Mouse (Mus musculus): ENCODE data around the gene Apol8. TPM values are rescaled to one million over a fixed set of nuclear protein-coding genes. Genes with fewer than 3 reads are reported as not detected.
"Not testable (repeated sequence)": the region's sequence is repeated elsewhere in the genome, so short reads cannot be mapped to it uniquely, and the experiment has no call there.

Gene Apol8
- total and polyA plus RNA-seq, 3 experiments: not detected

DNA sequence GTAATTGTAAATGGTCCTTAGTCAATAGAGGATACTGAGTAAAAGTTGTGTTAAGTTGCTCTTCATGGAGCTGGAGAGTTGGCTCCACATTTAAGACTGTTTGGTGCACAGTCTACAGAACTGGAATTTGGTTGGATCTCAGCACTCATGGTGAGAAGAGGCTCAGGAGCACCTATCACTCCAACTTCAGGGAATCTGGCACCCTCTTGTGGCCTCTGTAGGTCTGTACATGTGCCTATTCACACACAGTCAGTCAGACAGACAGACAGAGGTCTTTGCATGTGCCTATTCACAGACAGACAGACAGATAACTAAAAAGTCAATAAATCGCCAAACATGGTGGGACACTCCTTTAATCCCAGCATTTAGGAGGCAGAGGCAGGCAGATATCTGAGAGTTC, 6.3 kb downstream of the Apol8 start:
- DNase-seq: peak; percentile 49

DNA sequence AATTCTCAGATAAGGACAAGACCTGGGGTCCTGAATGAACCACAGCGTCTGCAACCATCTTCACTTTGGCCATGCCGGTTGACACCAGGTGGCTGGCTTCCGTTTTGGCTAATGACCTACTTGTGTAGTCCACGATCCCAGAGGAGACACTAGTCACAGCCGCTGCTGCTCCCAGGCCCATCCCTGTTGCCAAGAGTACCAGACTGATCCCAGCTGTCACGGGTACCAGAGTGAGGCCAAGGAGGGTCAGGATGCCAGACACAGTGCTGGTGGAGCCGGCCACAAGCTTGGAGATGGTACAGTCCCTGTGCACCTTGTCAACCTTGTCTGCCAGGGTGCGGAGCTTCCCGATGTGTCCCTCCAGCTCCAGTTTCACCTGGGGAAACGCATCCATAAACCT, 7.1 kb downstream of the Apol8 start:
- no peak for DNase-seq

DNA sequence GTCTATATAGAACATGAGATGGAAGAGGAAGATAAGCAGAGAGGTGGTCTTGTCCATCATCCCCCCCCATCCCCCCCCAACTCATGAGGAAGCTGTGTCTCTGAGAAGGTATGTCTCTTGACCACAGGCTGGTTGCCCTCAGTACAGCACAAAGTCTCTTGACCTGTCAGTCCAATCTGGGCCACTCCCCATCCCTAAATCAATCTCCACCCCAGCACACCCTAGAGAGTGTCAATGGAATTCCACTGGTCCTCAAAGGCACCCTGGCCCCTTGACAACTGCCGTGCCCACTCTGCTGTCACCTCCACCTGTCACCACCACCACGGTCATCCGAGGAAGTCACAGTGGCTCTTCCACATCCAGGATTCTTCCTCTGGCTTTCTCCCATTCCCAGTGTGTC, 8.4 kb downstream of the Apol8 start:
- DNase-seq: no peak

DNA sequence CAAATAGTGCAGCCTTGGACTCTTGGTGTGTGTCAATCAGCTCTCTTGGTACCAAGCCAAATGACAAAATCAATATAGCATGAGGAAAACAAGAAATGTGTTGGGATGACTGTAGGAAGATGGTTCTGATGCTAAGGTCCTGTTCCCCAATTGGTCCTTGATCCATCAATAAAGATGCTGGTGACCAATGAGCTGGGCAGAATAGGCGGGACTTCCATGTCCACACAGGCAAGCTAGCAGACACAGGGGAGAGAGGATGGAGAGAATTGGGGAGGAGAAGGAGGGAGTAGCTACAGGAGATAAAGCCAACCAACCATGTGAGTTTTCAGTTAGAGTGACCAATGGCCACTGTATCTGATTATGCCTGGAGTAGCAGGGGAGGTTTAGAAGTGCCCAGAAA, 10.5 kb downstream of the Apol8 start:
- no peak for DNase-seq

DNA sequence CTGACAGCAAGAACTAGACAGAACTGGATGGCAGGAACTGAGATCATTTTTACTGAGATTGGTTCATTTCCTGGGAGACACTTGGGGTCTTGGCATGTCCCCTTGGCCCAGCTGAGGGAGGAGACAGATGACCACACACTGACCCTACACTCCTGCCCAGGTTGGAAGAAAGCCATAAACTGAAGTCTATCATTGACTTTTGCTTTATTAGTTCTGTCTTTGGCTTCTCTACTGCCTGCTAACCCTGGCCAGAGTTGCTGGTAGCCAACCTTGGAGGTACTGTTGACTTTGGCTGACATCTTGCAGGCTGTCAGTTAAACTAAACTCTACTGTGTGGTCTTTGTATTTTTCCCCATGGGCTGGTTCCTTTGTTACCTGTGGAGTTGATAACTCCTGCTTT, 11.7 kb downstream of the Apol8 start:
- no peak for DNase-seq

DNA sequence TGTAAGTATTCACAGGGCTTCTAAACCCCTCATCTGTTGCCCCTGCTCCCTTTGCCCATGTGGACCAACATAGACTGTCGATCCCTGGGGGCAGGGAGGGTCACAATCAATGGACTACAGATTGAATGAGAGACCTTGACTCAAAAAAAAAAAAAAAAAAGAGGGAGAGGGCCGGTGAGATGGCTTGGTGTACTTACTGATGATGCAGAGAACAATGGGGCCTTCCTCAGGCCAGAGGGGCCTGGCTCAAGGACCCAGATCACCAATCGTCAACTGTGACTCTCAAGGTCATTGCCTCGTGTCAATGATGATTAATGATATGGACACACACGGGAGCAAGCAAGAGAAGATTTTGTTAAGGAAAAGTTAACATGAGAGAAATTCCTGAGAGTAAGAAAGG, 12.2 kb downstream of the Apol8 start:
- DNase-seq: no peak

DNA sequence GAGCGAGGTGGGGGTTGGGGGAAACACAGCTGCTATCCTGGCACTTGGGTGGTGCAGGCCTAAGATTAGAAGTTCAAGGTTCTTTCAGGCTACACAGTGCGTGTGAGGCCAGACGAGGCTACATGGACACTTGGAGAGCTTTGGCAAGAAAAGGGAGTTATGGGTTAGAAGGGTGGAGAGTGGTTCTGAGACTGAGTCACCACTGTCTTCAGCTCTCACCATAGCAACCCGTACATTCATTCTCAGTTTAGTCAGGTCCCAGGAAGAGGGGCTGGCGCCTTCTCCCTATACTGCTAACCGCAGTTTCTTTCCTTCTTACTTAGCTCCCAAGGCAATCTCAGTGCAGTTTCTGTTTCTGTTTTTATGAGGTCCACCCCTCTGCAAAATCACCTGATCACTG, 15.2 kb downstream of the Apol8 start:
- not testable (repeated sequence) for DNase-seq

DNA sequence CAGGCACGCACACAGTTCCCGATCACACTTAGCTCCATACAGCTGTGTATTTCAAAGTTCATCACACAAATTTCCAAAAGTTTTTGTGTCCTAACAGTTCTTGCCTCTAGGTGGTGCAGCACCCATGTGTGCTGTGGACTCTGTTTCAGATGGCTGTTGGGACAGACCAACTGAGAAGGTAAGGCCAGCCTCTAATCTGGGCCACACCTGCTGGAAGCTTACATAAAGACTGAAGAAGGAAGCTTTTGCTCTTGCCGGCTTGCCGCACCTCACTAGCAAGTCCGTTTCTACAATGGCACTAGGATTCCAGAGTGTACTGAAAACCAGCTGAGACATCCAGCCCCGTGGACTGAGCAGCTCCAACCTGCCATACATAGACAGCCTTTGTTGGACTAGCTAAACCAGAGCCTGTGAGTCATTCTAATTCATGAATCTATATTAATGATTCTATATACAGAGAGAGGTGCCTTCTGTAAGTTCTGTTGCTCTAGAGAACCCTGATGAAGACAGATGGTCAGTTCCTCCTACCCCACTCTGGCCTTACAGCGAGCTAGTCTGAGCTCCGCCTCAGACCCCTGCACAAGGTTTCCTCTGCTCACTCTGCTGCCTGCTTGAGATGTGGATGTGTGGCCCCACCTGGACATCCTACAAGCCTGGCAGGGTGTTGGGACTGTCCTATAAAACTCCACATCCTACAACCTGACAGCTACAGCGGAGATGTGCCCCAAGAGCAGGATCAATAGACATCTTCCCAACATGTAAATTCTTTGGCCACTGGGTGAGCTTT, 16.1 kb downstream of the Apol8 start:
- no peak for DNase-seq

DNA sequence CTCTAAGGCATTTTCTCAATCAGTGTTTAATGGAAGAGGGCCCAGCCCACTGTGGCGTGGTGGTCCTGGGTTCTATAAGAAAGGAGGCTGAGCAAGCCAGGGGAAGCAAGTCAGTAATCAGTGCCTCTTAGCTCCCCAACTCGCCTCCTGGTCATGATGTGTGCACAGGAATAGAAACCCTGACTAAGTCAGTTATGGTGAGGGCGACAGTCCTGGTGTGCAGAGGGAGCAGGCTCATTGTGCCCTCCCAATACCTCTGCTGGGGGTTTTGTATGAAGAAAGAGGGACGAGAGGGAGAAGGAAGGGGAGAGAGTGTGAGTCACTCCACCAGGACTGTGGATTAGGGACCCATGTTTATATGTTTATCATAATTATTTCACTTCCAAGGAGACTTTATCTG, 22.9 kb downstream of the Apol8 start:
- DNase-seq: not testable (repeated sequence)

DNA sequence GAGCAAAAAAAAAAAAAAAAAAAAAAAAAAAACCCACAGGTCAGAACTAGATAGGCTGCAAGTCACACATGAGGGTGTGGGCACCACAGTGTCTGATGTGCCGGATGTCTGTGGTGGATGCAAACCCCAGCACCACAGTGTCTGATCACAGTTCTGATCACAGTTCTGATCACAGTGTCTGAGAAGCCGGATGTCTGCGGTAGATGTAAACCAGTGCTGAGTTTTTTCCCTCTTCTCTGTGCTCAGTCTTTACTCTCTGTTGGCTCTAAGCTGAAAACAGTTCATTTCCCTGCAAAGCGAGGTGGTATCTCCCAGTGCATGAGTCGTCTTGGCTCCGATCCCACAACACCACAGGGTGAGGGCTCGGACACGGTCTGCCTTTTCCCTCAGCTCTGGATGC, 23.4 kb downstream of the Apol8 start:
- not testable (repeated sequence) for DNase-seq

DNA sequence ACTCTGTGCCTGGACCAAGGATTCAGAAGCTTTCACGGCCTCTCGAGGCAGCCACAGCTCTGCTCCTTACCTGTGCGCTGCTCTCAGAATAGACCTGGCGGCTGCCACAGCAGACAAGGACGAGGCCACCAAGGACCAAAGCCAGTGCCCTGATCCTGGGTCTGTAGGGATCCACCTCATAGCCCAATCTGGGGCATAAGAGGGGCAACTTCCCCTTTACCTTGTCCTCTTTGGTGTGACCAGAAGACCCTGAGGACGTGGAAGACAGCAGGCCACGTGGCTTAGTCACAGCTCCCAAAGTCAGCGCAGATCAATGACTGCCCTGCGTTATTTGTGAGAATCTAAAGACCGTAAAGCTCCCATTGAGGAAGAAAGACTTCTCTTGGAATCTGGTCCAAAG, 24.0 kb downstream of the Apol8 start:
- not testable (repeated sequence) for DNase-seq

DNA sequence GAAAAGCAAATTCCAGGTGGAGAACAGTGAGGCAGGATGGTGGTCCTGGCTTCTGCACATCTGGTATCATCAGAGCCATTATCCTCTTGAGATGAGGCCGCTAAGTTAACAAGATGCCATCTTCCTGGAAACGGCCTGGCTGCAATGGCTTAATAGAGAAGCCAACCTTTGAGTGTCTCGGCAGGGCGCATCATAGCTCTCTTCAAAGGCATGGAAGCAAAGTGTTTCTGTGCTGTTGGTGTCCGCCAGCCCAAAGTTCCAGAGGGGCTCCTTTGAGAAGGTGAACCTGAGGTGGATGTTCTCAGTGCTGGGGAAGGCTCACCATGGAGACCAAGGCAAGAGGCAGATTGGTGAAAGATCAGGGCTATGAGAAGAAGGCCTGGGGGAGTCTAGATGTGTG, 25.2 kb downstream of the Apol8 start:
- DNase-seq: no peak

DNA sequence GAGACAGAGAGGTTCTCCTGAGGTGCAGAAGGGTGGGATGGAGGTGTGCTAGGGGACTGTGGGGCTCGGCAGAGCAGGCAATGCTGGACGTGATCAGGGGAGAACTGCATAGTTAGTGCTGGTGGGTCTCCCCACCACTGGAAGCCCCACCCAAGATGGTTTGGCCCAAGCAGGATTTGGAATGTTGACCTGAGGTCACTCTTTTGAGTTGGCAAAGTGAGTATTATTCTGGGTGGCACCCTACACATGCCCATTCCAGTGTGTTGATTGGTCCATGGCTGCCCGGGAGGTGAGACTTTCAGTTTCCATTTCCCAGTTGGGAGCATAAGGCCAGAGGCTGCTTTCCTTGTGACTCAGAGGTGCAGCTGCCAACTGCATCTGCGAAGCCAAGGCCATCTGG, 28.1 kb downstream of the Apol8 start, which contains the start of gene Apol9b:
Gene Apol9b, plus strand, starts transcription at position 301 of the 400 bp plus-strand sequence.
- DNase-seq: not testable (repeated sequence)

DNA sequence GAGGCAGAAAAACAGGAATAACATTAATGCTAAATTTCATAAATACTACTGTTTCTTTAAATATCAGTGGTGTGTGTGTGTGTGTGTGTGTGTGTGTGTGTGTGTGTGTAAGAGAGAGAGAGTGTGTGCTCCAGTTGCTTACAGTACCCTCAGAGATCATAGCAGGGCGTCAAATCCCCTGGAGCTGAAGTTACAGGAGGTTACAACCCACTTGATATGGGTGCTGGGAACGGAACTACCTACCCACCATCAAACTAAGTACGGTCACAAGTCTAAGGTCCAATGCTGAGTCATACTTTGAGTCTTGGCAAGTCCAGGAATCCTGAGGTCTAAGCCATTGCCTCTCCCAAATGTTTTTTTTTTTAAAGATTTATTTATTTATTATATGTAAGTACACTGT, 29.1 kb downstream of the Apol8 start:
- DNase-seq: not testable (repeated sequence)

DNA sequence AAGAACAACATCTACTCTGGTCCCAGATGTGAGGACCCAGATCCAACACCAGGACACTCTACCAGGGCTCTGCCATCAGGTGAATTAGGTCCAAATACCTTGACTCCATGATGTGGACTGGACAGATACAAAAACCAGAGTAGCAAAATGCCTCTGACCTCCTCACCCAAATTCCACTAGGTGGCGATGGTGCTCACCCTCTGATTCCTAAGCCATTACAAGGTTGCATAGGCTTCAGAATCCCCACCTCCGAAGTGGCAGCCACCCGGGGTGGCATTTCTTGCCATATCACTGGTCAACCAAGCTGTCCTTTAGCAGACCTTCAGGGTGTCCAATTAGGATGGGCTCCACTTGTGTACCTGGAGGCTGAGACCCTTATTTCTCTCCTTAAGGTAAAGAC, 29.7 kb downstream of the Apol8 start:
- DNase-seq: not testable (repeated sequence)

DNA sequence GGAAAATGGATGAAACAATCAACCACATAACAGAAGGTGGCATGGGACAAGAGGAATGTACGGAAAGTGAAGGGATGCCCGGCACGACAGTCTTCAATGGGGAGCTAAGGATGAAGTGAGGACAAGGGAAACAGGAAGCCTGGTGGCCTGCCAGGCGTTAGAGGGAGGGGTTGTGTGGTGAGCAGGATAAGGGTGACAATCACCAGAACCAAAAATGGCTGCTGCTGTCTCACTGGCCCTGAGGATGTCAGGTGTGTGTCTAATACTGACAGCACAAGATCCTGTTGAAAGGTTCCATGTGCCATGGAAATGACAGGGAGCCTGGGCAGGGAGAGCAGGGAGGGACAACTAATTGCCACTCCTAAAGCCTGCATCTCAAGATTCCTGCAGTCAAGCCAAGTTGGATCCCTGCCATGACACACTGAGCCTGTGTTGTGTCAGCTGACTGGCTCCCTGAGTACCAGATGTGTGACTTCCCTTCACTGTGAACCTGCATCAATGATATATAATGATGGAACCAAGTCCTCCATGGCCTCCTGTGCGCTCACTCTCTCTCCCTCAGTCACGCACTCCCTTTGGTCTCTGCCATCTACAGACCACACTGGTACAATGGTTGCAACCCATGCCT, 31.3 kb downstream of the Apol8 start:
- not testable (repeated sequence) for DNase-seq

DNA sequence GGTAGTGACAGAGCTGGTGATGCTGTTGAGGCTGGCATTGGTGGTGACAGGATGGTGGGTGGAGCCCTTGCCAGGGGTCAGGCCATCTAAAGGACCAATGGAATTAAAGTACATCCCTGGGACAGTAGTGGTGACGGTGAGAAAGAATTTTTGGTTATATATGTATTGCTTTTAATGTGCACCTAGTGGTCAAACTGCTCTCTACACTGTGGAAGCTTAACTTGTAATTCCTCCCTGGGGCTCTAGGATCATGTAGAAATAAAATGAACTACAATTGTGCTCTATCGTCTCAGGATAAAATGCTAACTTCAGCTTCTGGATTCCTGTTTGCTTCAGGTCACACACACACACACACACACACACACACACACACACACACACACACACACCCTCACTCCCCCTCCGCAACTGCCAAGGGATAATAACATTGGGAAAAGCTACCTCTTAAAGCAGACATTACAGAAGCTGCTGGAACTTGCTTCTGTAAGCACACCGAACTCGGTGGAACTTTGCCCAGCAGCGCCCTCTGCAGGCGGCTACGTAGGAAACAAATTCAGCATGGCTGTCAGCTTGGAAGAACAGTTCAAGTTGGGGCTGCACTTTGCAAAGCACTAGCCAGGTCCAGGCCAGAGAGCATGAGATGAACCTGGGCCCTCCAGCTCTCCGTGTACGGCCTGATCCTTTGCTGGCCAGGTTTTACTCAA, 32.4 kb downstream of the Apol8 start:
- DNase-seq: not testable (repeated sequence)

DNA sequence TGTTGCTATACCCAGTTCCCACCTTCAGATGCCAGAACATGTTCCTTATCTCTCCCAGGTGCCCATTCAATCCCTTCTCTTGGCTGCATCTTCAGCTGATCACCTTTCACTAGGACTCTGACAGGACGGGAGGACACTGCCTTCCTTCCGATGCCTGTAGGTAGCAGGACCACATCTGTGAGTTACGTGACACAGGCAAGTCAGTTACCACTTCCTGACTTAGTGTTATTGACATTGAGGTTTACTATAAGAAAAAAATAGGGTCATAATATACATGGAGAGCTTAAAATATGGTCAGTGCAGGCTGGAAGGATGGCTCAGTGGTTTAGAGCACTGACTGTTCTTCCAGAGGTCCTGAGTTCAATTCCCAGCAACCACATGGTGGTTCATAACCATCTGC, 35.3 kb downstream of the Apol8 start:
- not testable (repeated sequence) for DNase-seq

DNA sequence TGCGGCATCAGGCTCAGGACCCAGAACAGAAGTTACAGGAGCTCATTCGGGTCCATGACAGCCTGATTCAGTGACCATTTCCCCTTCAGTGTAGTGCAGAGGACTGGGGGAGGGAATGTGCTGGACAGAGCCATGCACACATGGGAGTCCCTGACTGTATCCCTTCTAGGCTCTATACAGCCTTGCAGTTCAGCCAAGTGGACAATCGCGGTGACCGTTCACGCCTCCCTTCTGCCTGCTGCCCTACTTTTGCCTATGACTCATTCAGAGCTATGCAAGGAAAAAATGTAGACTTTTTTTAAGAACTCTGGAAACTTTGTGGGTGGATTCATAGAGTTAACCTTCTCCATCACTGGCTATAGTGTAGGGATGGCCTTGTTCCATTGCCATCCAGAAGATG, 38.6 kb downstream of the Apol8 start:
- DNase-seq: not testable (repeated sequence)

DNA sequence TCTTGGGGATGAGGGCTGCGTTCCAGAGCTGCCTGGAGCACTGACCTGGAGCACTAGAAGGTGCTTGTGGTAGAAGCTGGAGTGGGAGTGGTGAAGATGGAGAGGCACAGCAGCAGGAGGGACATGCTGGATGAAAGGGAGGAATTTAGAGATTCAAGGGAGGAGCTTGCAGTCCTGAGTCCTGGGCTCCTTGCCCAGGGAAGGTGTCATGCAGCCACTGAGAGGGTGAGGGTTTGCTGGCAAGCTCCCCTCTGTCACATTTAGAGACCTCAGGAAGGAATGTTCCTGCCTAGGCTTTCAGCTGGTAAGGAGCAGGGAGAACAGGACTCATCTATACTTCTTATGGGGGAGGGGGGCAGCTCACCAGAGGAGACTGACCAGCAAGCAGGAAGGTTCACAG, 47.9 kb downstream of the Apol8 start:
- DNase-seq: not testable (repeated sequence)

DNA sequence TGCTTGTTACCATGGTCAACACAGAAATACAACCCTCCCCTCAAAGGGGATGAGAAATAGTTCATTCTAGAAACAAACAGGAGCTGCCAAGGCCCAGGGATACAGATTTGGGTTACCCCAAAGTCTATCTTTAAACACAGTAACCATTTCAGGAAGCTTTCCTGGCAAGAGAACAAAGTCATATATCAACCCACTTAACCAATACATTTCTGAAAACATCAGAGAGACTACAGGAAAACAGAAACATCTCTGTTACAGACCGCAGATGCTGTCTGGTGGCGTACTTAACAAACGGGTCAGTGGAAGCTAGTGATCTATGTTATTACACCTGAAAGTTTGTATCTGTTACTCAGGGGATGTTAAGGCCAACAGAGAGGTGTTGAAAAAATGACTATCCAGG, 51.5 kb downstream of the Apol8 start:
- not testable (repeated sequence) for DNase-seq

DNA sequence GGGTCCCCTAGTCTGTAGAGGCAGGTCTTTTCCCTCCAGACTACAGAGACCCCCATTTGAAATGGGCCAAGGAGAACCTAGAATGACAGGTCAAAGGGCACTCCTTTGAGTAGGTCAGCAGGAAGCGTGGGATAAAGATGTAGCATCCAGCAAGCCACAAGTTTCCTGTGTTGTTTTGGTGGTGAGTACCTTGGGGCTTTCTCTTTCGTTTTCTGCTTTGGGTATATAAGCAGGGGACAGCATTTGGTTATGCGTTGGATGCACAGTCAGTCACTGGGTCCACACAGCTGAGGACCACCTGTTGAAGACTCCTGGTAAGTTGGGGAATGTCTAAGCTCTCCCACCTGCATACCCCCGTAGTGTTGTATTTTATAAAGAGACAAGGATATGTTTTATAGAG, 58.1 kb downstream of the Apol8 start, which contains the start of gene Apol7e:
Gene Apol7e, plus strand, starts transcription at position 202 of the 400 bp plus-strand sequence.
- not testable (repeated sequence) for DNase-seq

All from adrenal gland, adult 2 months (tissue).